ENCODE assay signal across 10 mouse cellular contexts in the genomic region with DNA sequence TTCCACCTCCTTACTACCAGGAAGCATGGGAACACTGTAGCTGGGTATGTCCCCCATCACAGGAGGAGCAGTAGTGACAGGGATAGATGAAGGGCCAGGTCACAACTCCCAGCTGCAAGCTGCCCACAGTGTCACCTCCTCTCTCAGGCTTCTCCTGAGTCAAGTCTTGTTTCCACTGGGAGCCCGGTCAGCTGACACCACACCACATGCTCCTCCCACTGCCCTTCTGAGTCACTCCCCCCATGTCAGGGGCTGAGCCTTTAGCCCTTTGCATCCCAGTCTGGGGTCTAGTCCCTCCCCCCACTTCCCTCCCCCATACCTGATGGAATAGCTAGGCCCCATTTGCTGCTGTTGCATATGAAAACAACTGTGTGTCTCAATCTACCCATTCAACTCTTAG. TPM values are rescaled to one million over a fixed set of nuclear protein-coding genes. Genes with fewer than 3 reads are reported as not detected.
DNase-seq lines count a peak whose midpoint lies in the region; ATAC-seq and TF ChIP-seq lines count a peak whose summit lies in the region.
"Had no signal": no experiment of that assay in that cellular context is flagged by ENCODE, and none has a peak within 500 bp of the region (broad histone marks: within the 10 kb centered on the region; RNA-seq: fewer than 3 reads in every experiment).

No protein-coding gene starts in this region.

- 38% methylated on average over 1 of the region's 1 CpGs for WGBS in heart, embryonic 10.5 days
- 41% methylated on average over 1 of the region's 1 CpGs for WGBS in forebrain, embryonic 15.5 days
- 47% methylated on average over 1 of the region's 1 CpGs for WGBS in liver, embryonic 16.5 days (ENCODE audit: insufficient replicate concordance)

- peak overlapping the region; percentile 71 for H3K27ac ChIP-seq in heart, embryonic 10.5 days
- H3K27ac ChIP-seq in forebrain, embryonic 15.5 days (replicated peaks): peak overlapping the region; percentile 51; the same call in 1 of the 2 replicates
- peak overlapping the region; percentile 99 for H3K27ac ChIP-seq in liver, embryonic 16.5 days (ENCODE audit: low read length)
- H3K27ac ChIP-seq: embryonic facial prominence, embryonic 12.5 days had no signal

- no peak overlapping the region for H3K9ac ChIP-seq in forebrain, embryonic 15.5 days (replicated peaks)
- H3K9ac ChIP-seq in liver, embryonic 16.5 days (ENCODE audit: low read depth, low read length): peak overlapping the region; percentile 71
- H3K9ac ChIP-seq: embryonic facial prominence, embryonic 12.5 days had no signal

- H3K9me3 ChIP-seq in heart, embryonic 10.5 days: no peaks in the 10 kb centered on the region
- H3K9me3 ChIP-seq in E14TG2a.4 (ENCODE audit: low read length): no peaks in the 10 kb centered on the region
- no peaks in the 10 kb centered on the region for H3K9me3 ChIP-seq in forebrain, embryonic 15.5 days
- no peaks in the 10 kb centered on the region for H3K9me3 ChIP-seq in liver, embryonic 16.5 days (replicated peaks; ENCODE audit: control insufficient read depth, low read length)
- H3K9me3 ChIP-seq: embryonic facial prominence, embryonic 12.5 days had no signal

- no peak for DNase-seq in heart, embryonic 10.5 days (ENCODE audit: low spot score)
- no peak for DNase-seq in heart, postnatal 25 days (ENCODE audit: low spot score)
- no peak for DNase-seq in urinary bladder, postnatal 25 days (ENCODE audit: low spot score)
- DNase-seq in layer of hippocampus, adult 9-11 months: no peak
- no peak for DNase-seq in layer of hippocampus, adult 8-10 months (ENCODE audit: low spot score in 2 of 2)

- H3K4me2 ChIP-seq in forebrain, embryonic 15.5 days (replicated peaks): no peak overlapping the region
- H3K4me2 ChIP-seq in liver, embryonic 16.5 days (ENCODE audit: low read depth, low read length): peak overlapping the region; percentile 69
- H3K4me2 ChIP-seq: embryonic facial prominence, embryonic 12.5 days had no signal

- H3K36me3 ChIP-seq in heart, embryonic 10.5 days: peaks cover 36% of the 10 kb centered on the region
- peaks cover 98% of the 10 kb centered on the region for H3K36me3 ChIP-seq in E14TG2a.4 (ENCODE audit: insufficient read depth, low read length)
- H3K36me3 ChIP-seq in forebrain, embryonic 15.5 days: peaks cover 18% of the 10 kb centered on the region
- H3K36me3 ChIP-seq in liver, embryonic 16.5 days (ENCODE audit: control insufficient read depth, insufficient read depth): peaks cover 39% of the 10 kb centered on the region

- no peak overlapping the region for H3K4me3 ChIP-seq in heart, embryonic 10.5 days
- H3K4me3 ChIP-seq in E14TG2a.4 (replicated peaks; ENCODE audit: low read length): peak overlapping the region; percentile 52
- H3K4me3 ChIP-seq in forebrain, embryonic 15.5 days: no peak overlapping the region
- no peak overlapping the region for H3K4me3 ChIP-seq in liver, embryonic 16.5 days (ENCODE audit: low read depth, low read length)
- H3K4me3 ChIP-seq: embryonic facial prominence, embryonic 12.5 days had no signal

- H3K4me1 ChIP-seq in heart, embryonic 10.5 days: peaks cover 43% of the 10 kb centered on the region
- peaks cover 93% of the 10 kb centered on the region for H3K4me1 ChIP-seq in E14TG2a.4 (replicated peaks; ENCODE audit: low read depth, low read length)
- peaks cover 18% of the 10 kb centered on the region for H3K4me1 ChIP-seq in forebrain, embryonic 15.5 days
- H3K4me1 ChIP-seq in liver, embryonic 16.5 days (ENCODE audit: control insufficient read depth, low read depth, low read length): peaks cover 75% of the 10 kb centered on the region

- TF ChIP-seq CTCF in E14TG2a.4 (conservative IDR thresholded peaks at IDR 0.05; ENCODE audit: low read length): no peak

- no peaks in the 10 kb centered on the region for H3K27me3 ChIP-seq in heart, embryonic 10.5 days (ENCODE audit: insufficient read depth, poor library complexity, severe bottlenecking)
- H3K27me3 ChIP-seq in E14TG2a.4 (ENCODE audit: insufficient read depth, low read length): no peaks in the 10 kb centered on the region
- H3K27me3 ChIP-seq in forebrain, embryonic 15.5 days: no peaks in the 10 kb centered on the region
- H3K27me3 ChIP-seq in liver, embryonic 16.5 days (ENCODE audit: control insufficient read depth, insufficient read depth, low read depth, low read length): no peaks in the 10 kb centered on the region
- H3K27me3 ChIP-seq: embryonic facial prominence, embryonic 12.5 days; Patski had no signal

- intact Hi-C loops in heart, postnatal 25 days (cut with DNase I): no loop called here

- ATAC-seq in forebrain, embryonic 15.5 days (replicated peaks): no peak; the same call in 1 of the 2 replicates
- 0 out of 2 replicates have a peak, but pooled peaks have one; percentile 4 for ATAC-seq in liver, embryonic 16.5 days (ENCODE audit: low read depth)

RNA-seq across cellular contexts. Expression of gene Hs6st1, which starts 21.3 kb away (rescaled TPM):
- polyA plus RNA-seq in heart, embryonic 10.5 days (2016; fragmentation: Nextera tagmentation; extraction: Ambion mirVana): 3.5 and 5.7 TPM in 2 replicates
- total RNA-seq in heart, postnatal 25 days (2021): 10 to 100 TPM; 23.0 to 23.1 TPM
- polyA plus RNA-seq in forebrain, embryonic 15.5 days (2015; fragmentation: Nextera tagmentation; extraction: Ambion mirVana): 9.7 and 16.5 TPM in 2 replicates
- polyA plus RNA-seq in liver, embryonic 16.5 days (2015; fragmentation: Nextera tagmentation; extraction: Ambion mirVana): 4.7 and 5.2 TPM in 2 replicates
- total RNA-seq in layer of hippocampus, adult 8-10 months (2022): 10 to 100 TPM; 39.0 to 42.6 (median 40.2) TPM
